Mouse (Mus musculus) cerebellum, adult 8-10 months (tissue): ENCODE results near the gene Rasl2-9.
"Not testable (repeated sequence)": the region's sequence is repeated elsewhere in the genome, so short reads cannot be mapped to it uniquely, and the experiment has no call there.

Experiments used
- DNase-seq: peaks from one replicate; pipeline ENCODE4 v3.0.0; 2022

Gene Rasl2-9

GRCm38 (mm10) chr7:5080010-5080751 lies 45.6 kb downstream of the Rasl2-9 start, which contains the start of gene Epn1:
Epn1 (plus strand) TSS chr7:5080235.
- DNase-seq = peak; percentile 94

GRCm38 (mm10) chr7:5079365-5080009 lies 46.3 kb downstream of the Rasl2-9 start:
- DNase-seq = not testable (repeated sequence)

GRCm38 (mm10) chr7:5076931-5077330 lies 48.8 kb downstream of the Rasl2-9 start:
- no peak for DNase-seq

GRCm38 (mm10) chr7:5074984-5075383 lies 50.8 kb downstream of the Rasl2-9 start:
- no peak for DNase-seq
